Mouse (Mus musculus) fibroblast of lung, adult 2 months (primary cell): ENCODE measurements around the gene Krtap15.

ENCODE experiments used
- DNase-seq: peaks from one replicate; pipeline ENCODE4 v3.0.0-alpha.2; 2011; ENCODE audit warnings: low read depth

The Krtap15 gene

GRCm38 (mm10) chr16:88820066-88820465 is at the start of gene Krtap15:
TSS of gene Krtap15 (plus strand) at chr16:88820215.
- no peak for DNase-seq

GRCm38 (mm10) chr16:88774106-88774505 is 45.9 kb upstream of the Krtap15 start, which contains the start of gene 2310057N15Rik:
TSS of gene 2310057N15Rik (minus strand) at chr16:88774206.
- DNase-seq = no peak

- no peak for DNase-seq
Measured at GRCm38 (mm10) chr16:88777596-88777995, 42.4 kb upstream of the Krtap15 start, which contains the start of gene Gm5965. TSS of gene Gm5965 (plus strand) at chr16:88777896.

- DNase-seq = no peak
Measured at GRCm38 (mm10) chr16:88786786-88787185, 33.2 kb upstream of the Krtap15 start.

GRCm38 (mm10) chr16:88811827-88812226 is 8.2 kb upstream of the Krtap15 start, which contains the start of gene Gm20741:
TSS of gene Gm20741 (minus strand) at chr16:88812220.
- no peak for DNase-seq

GRCm38 (mm10) chr16:88823736-88824135 is 3.7 kb downstream of the Krtap15 start:
- DNase-seq = no peak

GRCm38 (mm10) chr16:88826095-88826652 is 6.2 kb downstream of the Krtap15 start, which contains the start of gene Krtap14:
TSS of gene Krtap14 (minus strand) at chr16:88826145.
- no peak for DNase-seq

- no peak for DNase-seq
Measured at GRCm38 (mm10) chr16:88826978-88827377, 7.0 kb downstream of the Krtap15 start.

GRCm38 (mm10) chr16:88847363-88847762 is 27.3 kb downstream of the Krtap15 start:
- no peak for DNase-seq

GRCm38 (mm10) chr16:88848558-88848957 is 28.5 kb downstream of the Krtap15 start:
- no peak for DNase-seq

GRCm38 (mm10) chr16:88851450-88851849 is 31.4 kb downstream of the Krtap15 start:
- DNase-seq = no peak

- no peak for DNase-seq
Measured at GRCm38 (mm10) chr16:88864887-88865407, 44.9 kb downstream of the Krtap15 start.

GRCm38 (mm10) chr16:88869311-88869710 is 49.3 kb downstream of the Krtap15 start, which contains the start of gene Krtap19-1:
TSS of gene Krtap19-1 (minus strand) at chr16:88869411.
- no peak for DNase-seq

GRCm38 (mm10) chr16:88874169-88874568 is 54.2 kb downstream of the Krtap15 start, which contains the start of gene Krtap19-2:
TSS of gene Krtap19-2 (minus strand) at chr16:88874269.
- no peak for DNase-seq

- no peak for DNase-seq
Measured at GRCm38 (mm10) chr16:88877938-88878337, 57.9 kb downstream of the Krtap15 start, which contains the start of gene Krtap19-3. TSS of gene Krtap19-3 (minus strand) at chr16:88878038.
